Mouse (Mus musculus) C2C12 (cell line): ENCODE results near the gene Ubiad1.

Source experiments
- CEBPB ChIP-seq: IDR thresholded peaks from one replicate; pipeline ENCODE4 v1.6.1; 2011; ENCODE audit warnings: low read depth, mild to moderate bottlenecking, control low read depth, moderate library complexity
- CTCF ChIP-seq: IDR thresholded peaks from one replicate; pipeline ENCODE4 v1.5.1; 2011; ENCODE audit not compliant: control insufficient read depth, insufficient read depth, insufficient read length
- FOSL1 ChIP-seq: IDR thresholded peaks from one replicate; pipeline ENCODE4 v1.8.0; 2011; ENCODE audit warnings: mild to moderate bottlenecking, low read length; ENCODE audit not compliant: poor library complexity, insufficient read depth, severe bottlenecking
- MAX ChIP-seq: IDR thresholded peaks from one replicate; pipeline ENCODE4 v1.6.1; 2011; ENCODE audit warnings: mild to moderate bottlenecking, control low read depth
- MYOD1 ChIP-seq: IDR thresholded peaks from one replicate; pipeline ENCODE4 v1.6.1; 2011; ENCODE audit warnings: low read depth; ENCODE audit not compliant: control insufficient read depth, insufficient read length
- MYOG ChIP-seq: IDR thresholded peaks from one replicate; pipeline ENCODE4 v1.6.1; 2011; ENCODE audit not compliant: control insufficient read depth, insufficient read length; ENCODE audit errors: extremely low read depth
- USF1 ChIP-seq: IDR thresholded peaks from one replicate; pipeline ENCODE4 v1.6.1; 2011; ENCODE audit warnings: low read depth, mild to moderate bottlenecking, control low read depth, moderate library complexity

GRCm38 (mm10) chr4:148481557-148482168 is 37.1 kb upstream of the Ubiad1 start:
- TF ChIP-seq CTCF (no peak), CEBPB (no peak), FOSL1 (no peak), MAX (no peak), MYOG (no peak), MYOD1 (no peak), USF1 (no peak)
